In the genomic region with DNA sequence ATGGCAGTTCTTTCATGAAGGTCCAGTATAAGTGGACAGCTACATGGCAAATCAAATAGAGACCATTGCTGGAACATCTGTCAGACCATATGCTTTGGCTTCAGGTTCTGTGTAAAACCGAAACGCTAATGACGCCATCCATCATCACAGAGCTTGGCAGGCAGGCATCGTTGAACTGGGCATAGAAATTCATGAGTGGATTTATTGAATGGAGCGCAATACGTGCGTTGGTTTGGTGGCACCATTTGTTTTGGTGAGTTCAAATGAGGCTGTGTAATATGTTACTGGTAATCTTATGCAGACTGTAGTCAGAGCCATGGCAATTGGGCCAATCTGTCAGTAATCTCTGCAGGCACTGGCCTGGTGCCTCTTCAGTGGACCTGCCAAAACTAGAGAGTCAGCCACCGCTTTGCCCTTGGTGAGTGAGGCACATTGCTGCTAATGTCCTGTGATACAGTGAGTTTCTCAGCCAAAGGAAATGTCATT, we compare ENCODE assay signal across 9 mouse cellular contexts.
A peak's percentile ranks its signal among the peaks of the same experiment; 100 is the strongest.
DNase-seq lines count a peak whose midpoint lies in the region; ATAC-seq and TF ChIP-seq lines count a peak whose summit lies in the region.
"Had no signal": no experiment of that assay in that cellular context is flagged by ENCODE, and none has a peak within 500 bp of the region (broad histone marks: within the 10 kb centered on the region; RNA-seq: fewer than 3 reads in every experiment).

No protein-coding gene starts in this region.

- no peak for TF ChIP-seq CTCF in gastrocnemius, adult 2 months (IDR thresholded peaks at IDR 0.05)
- no peak for TF ChIP-seq CTCF in midbrain, postnatal 0 days (IDR thresholded peaks at IDR 0.05)

- peak; percentile 50; the same call in 1 of the 2 replicates for ATAC-seq in midbrain, embryonic 15.5 days (replicated peaks)
- no peak for ATAC-seq in midbrain, embryonic 11.5 days (ENCODE audit: low FRiP score)
- ATAC-seq in midbrain, postnatal 0 days (ENCODE audit: low FRiP score), result peak; percentile 72; the same call in 1 of the 2 replicates

- no peaks in the 10 kb centered on the region for H3K9me3 ChIP-seq in midbrain, embryonic 15.5 days
- no peaks in the 10 kb centered on the region for H3K9me3 ChIP-seq in midbrain, embryonic 11.5 days (ENCODE audit: control insufficient read depth, low read length)
- no peaks in the 10 kb centered on the region for H3K9me3 ChIP-seq in midbrain, postnatal 0 days (ENCODE audit: low read length)

- H3K36me3 ChIP-seq in midbrain, embryonic 15.5 days (replicated peaks), result no peaks in the 10 kb centered on the region
- H3K36me3 ChIP-seq in midbrain, embryonic 11.5 days (ENCODE audit: control insufficient read depth, insufficient read depth, low read length), result no peaks in the 10 kb centered on the region
- no peaks in the 10 kb centered on the region for H3K36me3 ChIP-seq in midbrain, postnatal 0 days (ENCODE audit: insufficient read depth, low read length)

- DNase-seq in midbrain, embryonic 11.5 days (ENCODE audit: low spot score, missing footprints), result no peak
- DNase-seq in cerebellum, adult 18-20 months, result peak; percentile 72
- DNase-seq in gastrocnemius, adult 2 months, result peak; percentile 54
- DNase-seq in midbrain, postnatal 0 days (ENCODE audit: low spot score), result peak; percentile 86
- no peak for DNase-seq in embryo, embryonic 10 days (ENCODE audit: low spot score)
- DNase-seq in MN1 (ENCODE audit: low spot score), result no peak
- DNase-seq: liver had no signal

- H3K4me2 ChIP-seq in midbrain, embryonic 15.5 days, result no peak overlapping the region
- H3K4me2 ChIP-seq in midbrain, embryonic 11.5 days, result no peak overlapping the region
- no peak overlapping the region for H3K4me2 ChIP-seq in midbrain, postnatal 0 days (ENCODE audit: low read depth, low read length, poor library complexity, severe bottlenecking)

- no peak overlapping the region for H3K4me3 ChIP-seq in midbrain, embryonic 15.5 days
- no peak overlapping the region for H3K4me3 ChIP-seq in midbrain, embryonic 11.5 days (ENCODE audit: low read depth, low read length)
- H3K4me3 ChIP-seq in gastrocnemius, adult 2 months, result no peak overlapping the region
- no peak overlapping the region for H3K4me3 ChIP-seq in midbrain, postnatal 0 days (ENCODE audit: low read depth, low read length)

- intact Hi-C loops in gastrocnemius, adult 2 months (cut with DNase I), result no loop called here

- no peaks in the 10 kb centered on the region for H3K4me1 ChIP-seq in midbrain, embryonic 15.5 days
- H3K4me1 ChIP-seq in midbrain, embryonic 11.5 days (ENCODE audit: control insufficient read depth, insufficient read depth, low read length), result no peaks in the 10 kb centered on the region
- no peaks in the 10 kb centered on the region for H3K4me1 ChIP-seq in midbrain, postnatal 0 days (ENCODE audit: insufficient read depth, low read length)

- no peak overlapping the region for H3K27ac ChIP-seq in midbrain, embryonic 15.5 days
- no peak overlapping the region for H3K27ac ChIP-seq in midbrain, embryonic 11.5 days (ENCODE audit: low read depth, low read length)
- H3K27ac ChIP-seq in gastrocnemius, adult 2 months, result no peak overlapping the region
- no peak overlapping the region for H3K27ac ChIP-seq in midbrain, postnatal 0 days (ENCODE audit: low read depth, low read length)
- H3K27ac ChIP-seq: kidney, postnatal 0 days had no signal

- no peaks in the 10 kb centered on the region for H3K27me3 ChIP-seq in midbrain, embryonic 15.5 days (replicated peaks)
- no peaks in the 10 kb centered on the region for H3K27me3 ChIP-seq in midbrain, embryonic 11.5 days (ENCODE audit: control insufficient read depth, insufficient read depth, low read length)
- H3K27me3 ChIP-seq in midbrain, postnatal 0 days (ENCODE audit: insufficient read depth, low read length), result no peaks in the 10 kb centered on the region

- H3K9ac ChIP-seq in midbrain, embryonic 15.5 days, result no peak overlapping the region
- H3K9ac ChIP-seq in midbrain, embryonic 11.5 days (ENCODE audit: low read length), result no peak overlapping the region
- no peak overlapping the region for H3K9ac ChIP-seq in midbrain, postnatal 0 days (replicated peaks; ENCODE audit: low read length, poor library complexity, severe bottlenecking)

- 82% methylated on average over 8 of the region's 8 CpGs for WGBS in midbrain, embryonic 15.5 days
- WGBS in midbrain, embryonic 11.5 days, result 96% methylated on average over 8 of the region's 8 CpGs
- WGBS in midbrain, postnatal 0 days, result 84% methylated on average over 8 of the region's 8 CpGs

Comparison
In these comparisons a context has a peak if more than half of its experiments do, and no peak if none do; other contexts are left out.
1. DNase-seq: peak in cerebellum, adult 18-20 months (2 of 2), gastrocnemius, adult 2 months (single experiment) and midbrain, postnatal 0 days (single experiment); none in midbrain, embryonic 11.5 days (single experiment), embryo, embryonic 10 days (single experiment) and MN1 (single experiment).